Mouse (Mus musculus): ENCODE data around the gene Pofut2.

Gene Pofut2

GRCm38 (mm10) chr10:77229609-77230595, 29.1 kb upstream of the Pofut2 start:
- no peak for DNase-seq (ENCODE audit: low spot score)

- peak; percentile 88 for DNase-seq (ENCODE audit: low spot score)
Measured at GRCm38 (mm10) chr10:77231861-77232755, 26.9 kb upstream of the Pofut2 start.

GRCm38 (mm10) chr10:77233230-77233629, 25.8 kb upstream of the Pofut2 start:
- DNase-seq (ENCODE audit: low spot score) = no peak

- no peak for DNase-seq (ENCODE audit: low spot score)
Measured at GRCm38 (mm10) chr10:77234991-77235616, 23.9 kb upstream of the Pofut2 start.

GRCm38 (mm10) chr10:77237795-77238580, 21.0 kb upstream of the Pofut2 start:
- DNase-seq (ENCODE audit: low spot score) = no peak

GRCm38 (mm10) chr10:77240764-77241163, 18.3 kb upstream of the Pofut2 start:
- DNase-seq (ENCODE audit: low spot score) = no peak

- DNase-seq (ENCODE audit: low spot score) = no peak
Measured at GRCm38 (mm10) chr10:77242396-77242795, 16.6 kb upstream of the Pofut2 start.

- DNase-seq (ENCODE audit: low spot score) = no peak
Measured at GRCm38 (mm10) chr10:77242871-77243270, 16.1 kb upstream of the Pofut2 start.

GRCm38 (mm10) chr10:77243572-77244161, 15.4 kb upstream of the Pofut2 start:
- no peak for DNase-seq (ENCODE audit: low spot score)

GRCm38 (mm10) chr10:77244777-77245176, 14.2 kb upstream of the Pofut2 start:
- DNase-seq (ENCODE audit: low spot score) = no peak

GRCm38 (mm10) chr10:77247048-77247447, 12.0 kb upstream of the Pofut2 start:
- no peak for DNase-seq (ENCODE audit: low spot score)

- no peak for DNase-seq (ENCODE audit: low spot score)
Measured at GRCm38 (mm10) chr10:77247707-77248106, 11.3 kb upstream of the Pofut2 start.

GRCm38 (mm10) chr10:77251223-77251783, 7.7 kb upstream of the Pofut2 start:
- DNase-seq (ENCODE audit: low spot score) = no peak

GRCm38 (mm10) chr10:77251784-77252539, 7.1 kb upstream of the Pofut2 start:
- DNase-seq (ENCODE audit: low spot score) = no peak

GRCm38 (mm10) chr10:77252790-77253189, 6.2 kb upstream of the Pofut2 start:
- DNase-seq (ENCODE audit: low spot score) = peak; percentile 79

GRCm38 (mm10) chr10:77255231-77255630, 3.8 kb upstream of the Pofut2 start:
- DNase-seq (ENCODE audit: low spot score) = no peak

GRCm38 (mm10) chr10:77255676-77256075, 3.3 kb upstream of the Pofut2 start:
- no peak for DNase-seq (ENCODE audit: low spot score)

GRCm38 (mm10) chr10:77258041-77258590, 902 bp upstream of the Pofut2 start:
- DNase-seq (ENCODE audit: low spot score) = no peak

- DNase-seq (ENCODE audit: low spot score) = no peak
Measured at GRCm38 (mm10) chr10:77260166-77260875, 1.3 kb downstream of the Pofut2 start.

Data from c-Kit-positive CD71-positive TER-119-positive erythroid progenitor cells, embryonic 14.5 days (primary cell).